Mouse (Mus musculus): Measurements from ENCODE around the gene Cbfa2t3. TPM values are rescaled to one million over a fixed set of nuclear protein-coding genes. Genes with fewer than 3 reads are reported as not detected.

Gene Cbfa2t3
- polyA plus RNA-seq, 1 experiment from 2014 or later: 21.4 TPM

DNA sequence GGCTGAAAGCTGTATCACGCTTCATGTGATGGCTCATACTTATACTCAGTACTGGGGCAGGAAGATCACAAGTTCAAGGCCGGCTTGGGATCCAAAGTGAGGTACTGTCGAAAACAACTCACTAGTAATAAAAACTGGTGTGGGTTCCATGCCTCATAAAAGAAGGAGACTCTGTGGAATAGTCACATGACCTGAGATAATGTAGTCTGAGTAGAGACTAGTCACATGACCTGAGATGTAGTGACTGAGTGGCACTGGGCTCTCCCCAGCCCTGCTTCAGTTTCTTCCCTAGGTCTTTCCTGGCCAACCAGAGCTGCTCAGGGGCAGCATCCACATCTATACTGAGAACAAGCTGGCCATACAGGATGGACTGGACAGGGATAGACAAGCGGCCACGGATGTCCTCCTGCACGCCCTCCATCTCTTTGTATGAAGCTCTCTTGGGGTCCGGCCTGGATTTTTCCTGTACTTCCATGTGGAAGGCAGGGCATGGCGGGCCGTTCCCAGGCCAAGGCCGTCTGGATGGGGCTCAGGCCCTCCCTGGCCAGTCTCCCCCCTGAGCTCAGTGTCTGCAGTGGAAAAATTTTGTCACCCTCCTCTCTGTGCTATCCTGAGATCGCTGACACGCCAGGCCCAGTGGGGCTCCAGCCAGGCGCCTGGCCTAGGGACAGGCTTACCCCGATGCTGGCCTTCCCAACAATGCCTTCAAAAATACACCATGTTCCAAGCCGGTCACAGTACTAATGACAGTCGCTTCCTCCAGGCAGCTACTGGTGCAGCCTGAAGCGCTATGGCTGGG lies 74.9 kb downstream of the Cbfa2t3 start:
- no peak overlapping the region for H3K4me2 ChIP-seq
- no peaks in the 10 kb centered on the region for H3K36me3 ChIP-seq (replicated peaks)
- H3K27me3 ChIP-seq (replicated peaks): no peaks in the 10 kb centered on the region
- H3K27ac ChIP-seq: no peak overlapping the region
- H3K4me1 ChIP-seq: no peaks in the 10 kb centered on the region
- no peak for ATAC-seq (replicated peaks)
- 85% methylated on average over 17 of the region's 17 CpGs for WGBS
- H3K9ac ChIP-seq: no peak overlapping the region
- H3K4me3 ChIP-seq: no peak overlapping the region
- H3K9me3 ChIP-seq: no peaks in the 10 kb centered on the region

DNA sequence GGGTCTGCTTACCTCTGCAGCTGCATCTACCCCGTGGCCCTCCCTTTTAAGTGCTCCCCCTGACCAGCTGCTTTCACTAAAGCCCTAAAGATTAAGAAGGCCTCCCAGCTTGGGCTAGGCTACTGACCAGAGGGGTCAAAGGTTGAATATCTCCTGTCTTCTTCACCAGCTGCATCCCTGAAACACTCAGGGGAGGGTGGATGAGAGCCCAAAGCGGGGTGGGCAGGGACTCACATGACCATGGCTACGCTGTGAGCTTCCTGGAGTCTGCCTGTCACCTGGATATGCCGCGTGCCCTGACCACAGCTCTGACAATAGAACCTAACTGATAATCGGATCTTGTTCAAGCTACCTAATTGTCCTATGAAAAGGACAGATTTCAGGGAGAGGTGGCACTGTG lies 76.2 kb downstream of the Cbfa2t3 start, which contains the start of gene Pabpn1l:
Gene Pabpn1l (minus strand): TSS at position 13 of the 400 bp plus-strand sequence.
- no peaks in the 10 kb centered on the region for H3K36me3 ChIP-seq (replicated peaks)
- no peak within 1 kb of the TSS for H3K9ac ChIP-seq
- ATAC-seq (replicated peaks): no peak
- no peaks in the 10 kb centered on the region for H3K9me3 ChIP-seq
- H3K27ac ChIP-seq: no peak within 1 kb of the TSS
- H3K4me3 ChIP-seq: no peak within 1 kb of the TSS
- no peak within 1 kb of the TSS for H3K4me2 ChIP-seq
- WGBS: 62% methylated on average over 6 of the region's 6 CpGs
- peaks cover 5% of the 10 kb centered on the region for H3K4me1 ChIP-seq
- no peaks in the 10 kb centered on the region for H3K27me3 ChIP-seq (replicated peaks)

DNA sequence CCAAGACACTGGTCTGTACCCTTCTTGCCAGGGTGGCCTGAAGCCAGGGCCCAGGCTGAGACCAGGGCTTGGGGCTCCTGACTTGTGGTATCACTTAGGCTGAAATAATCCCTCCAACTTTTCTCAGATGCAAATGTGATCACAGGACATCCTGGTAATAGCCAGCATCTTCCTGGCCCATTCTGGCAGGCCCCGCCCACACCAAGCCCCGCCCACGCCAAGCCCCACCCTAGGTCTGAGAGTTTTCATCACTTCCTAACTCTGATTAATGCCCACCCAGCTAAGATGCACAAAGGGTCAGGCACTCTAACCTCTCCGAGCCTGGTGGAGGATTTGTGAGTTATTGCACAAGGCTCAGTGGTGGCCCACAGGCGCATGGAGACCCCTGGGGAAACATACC lies 78.5 kb downstream of the Cbfa2t3 start:
- Histone ChIP-seq H3K9ac (no peak overlapping the region), H3K4me1 (peaks cover 5% of the 10 kb centered on the region), H3K27me3 (replicated peaks) (no peaks in the 10 kb centered on the region), H3K27ac (no peak overlapping the region), H3K36me3 (replicated peaks) (no peaks in the 10 kb centered on the region), H3K4me2 (no peak overlapping the region), H3K4me3 (no peak overlapping the region), H3K9me3 (no peaks in the 10 kb centered on the region)
- WGBS: 47% methylated on average over 5 of the region's 5 CpGs
- no peak for ATAC-seq (replicated peaks)

DNA sequence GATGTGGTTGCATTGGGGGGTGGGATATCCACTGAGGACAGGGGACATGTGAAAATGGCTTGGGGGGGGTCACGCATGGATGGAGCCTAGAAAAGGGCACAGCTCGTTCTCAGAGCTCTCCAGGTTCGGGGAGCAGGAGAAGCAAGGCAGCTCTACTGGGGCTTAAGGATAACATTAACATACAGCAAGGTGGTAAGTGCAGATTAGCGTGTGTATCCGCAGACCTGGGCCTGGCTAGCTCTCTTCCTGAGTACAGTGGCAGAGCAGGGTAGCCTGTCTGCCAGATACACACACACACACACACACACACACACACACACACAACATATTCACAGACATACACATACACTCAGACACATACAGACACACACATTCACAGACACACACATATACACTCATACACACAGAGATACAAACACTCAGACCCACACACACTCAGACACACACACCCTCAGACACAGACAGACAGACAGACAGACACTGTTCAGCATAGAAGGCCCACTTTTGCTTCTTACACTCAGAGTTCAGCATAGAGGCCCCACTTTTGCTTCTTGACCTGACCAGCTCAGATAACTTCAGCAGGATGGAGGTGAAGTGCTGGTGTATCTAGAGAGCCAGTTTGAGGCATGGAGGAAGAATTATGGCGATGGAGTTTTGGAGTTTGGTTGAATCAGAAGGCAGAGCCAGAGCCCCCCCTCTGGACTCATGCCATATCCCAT lies 80.1 kb downstream of the Cbfa2t3 start:
- no peak overlapping the region for H3K9ac ChIP-seq
- 66% methylated on average over 6 of the region's 6 CpGs for WGBS
- no peak for ATAC-seq (replicated peaks)

DNA sequence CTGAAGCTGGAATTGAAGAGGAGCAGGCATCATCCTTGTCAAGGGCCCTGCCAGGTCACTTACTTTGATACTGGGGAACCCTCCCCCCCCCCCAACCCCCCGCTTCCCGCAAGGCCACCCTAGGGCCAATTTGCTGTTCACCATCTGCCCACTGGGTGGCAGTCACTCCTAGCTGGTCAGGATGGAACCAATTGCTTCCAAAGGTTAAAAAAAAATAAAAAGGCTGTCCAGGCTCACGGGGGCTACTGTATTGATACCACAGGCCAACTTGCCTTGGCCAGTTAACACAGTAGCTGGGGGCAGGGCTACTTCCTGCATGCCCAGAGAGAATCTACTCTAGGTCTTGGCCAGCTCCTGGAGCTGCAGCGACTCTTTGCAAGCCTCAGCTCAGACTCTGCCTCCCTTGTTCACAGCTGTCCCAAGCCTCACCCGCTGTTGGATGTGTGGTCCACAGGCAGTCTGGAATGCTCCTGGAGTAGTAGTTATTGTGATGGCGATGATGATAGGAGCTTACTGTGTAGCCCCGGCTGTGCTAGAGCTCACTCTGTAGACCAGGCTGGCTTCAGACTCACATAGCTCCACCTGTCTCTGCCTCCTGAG lies 80.9 kb downstream of the Cbfa2t3 start:
- WGBS: 31% methylated on average over 5 of the region's 7 CpGs
- H3K9me3 ChIP-seq: no peaks in the 10 kb centered on the region
- no peaks in the 10 kb centered on the region for H3K27me3 ChIP-seq (replicated peaks)
- H3K4me3 ChIP-seq: no peak overlapping the region
- no peaks in the 10 kb centered on the region for H3K36me3 ChIP-seq (replicated peaks)
- H3K4me2 ChIP-seq: no peak overlapping the region
- no peak overlapping the region for H3K27ac ChIP-seq
- peaks cover 7% of the 10 kb centered on the region for H3K4me1 ChIP-seq
- ATAC-seq (replicated peaks): 0 out of 2 replicates have a peak, but pooled peaks have one; percentile 21
- no peak overlapping the region for H3K9ac ChIP-seq

More for the DNA sequence above, 80.1 kb downstream of the Cbfa2t3 start:
- Histone ChIP-seq H3K4me3 (no peak overlapping the region), H3K27ac (no peak overlapping the region), H3K9me3 (no peaks in the 10 kb centered on the region), H3K27me3 (replicated peaks) (no peaks in the 10 kb centered on the region), H3K4me1 (peaks cover 5% of the 10 kb centered on the region), H3K36me3 (replicated peaks) (no peaks in the 10 kb centered on the region), H3K4me2 (no peak overlapping the region)

DNA sequence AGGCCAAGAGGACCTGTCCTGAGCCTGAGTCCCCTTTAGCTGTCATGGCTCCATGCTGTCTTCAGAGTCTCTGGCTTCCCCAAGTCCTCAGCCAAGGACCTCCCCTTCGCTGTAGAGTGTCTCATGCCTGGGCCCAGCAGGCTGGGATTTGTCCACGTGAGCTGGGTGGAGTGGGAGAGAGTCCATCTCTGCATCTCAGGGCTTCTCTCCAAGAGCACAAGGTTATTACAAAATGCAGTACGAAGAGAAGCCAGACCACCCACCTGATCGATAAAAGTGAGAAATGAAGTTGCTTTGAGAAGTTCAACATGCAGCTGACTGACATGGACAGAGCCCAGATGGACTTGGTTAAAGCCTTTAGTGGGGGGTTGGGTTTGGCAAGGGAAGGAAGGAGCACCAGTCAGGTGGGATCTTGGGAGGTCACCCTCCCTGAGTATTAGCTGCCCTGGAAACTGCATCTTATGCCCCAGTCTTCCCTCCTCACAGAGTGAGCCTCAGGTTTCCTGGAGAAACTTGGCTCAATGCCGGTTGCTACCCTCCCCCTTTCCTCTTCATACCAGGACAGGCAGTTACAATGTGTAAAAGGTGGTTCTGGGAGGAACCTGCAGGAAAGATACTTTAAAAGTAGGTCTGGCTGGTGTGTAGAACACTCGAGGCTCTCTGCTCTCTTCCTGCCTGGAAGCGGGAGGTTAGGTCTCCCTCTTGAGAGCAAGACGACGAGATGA lies 82.6 kb downstream of the Cbfa2t3 start:
- H3K4me2 ChIP-seq: no peak overlapping the region
- no peaks in the 10 kb centered on the region for H3K27me3 ChIP-seq (replicated peaks)
- H3K4me3 ChIP-seq: no peak overlapping the region
- H3K27ac ChIP-seq: no peak overlapping the region
- ATAC-seq (replicated peaks): no peak
- peaks cover 18% of the 10 kb centered on the region for H3K4me1 ChIP-seq
- no peak overlapping the region for H3K9ac ChIP-seq
- no peaks in the 10 kb centered on the region for H3K36me3 ChIP-seq (replicated peaks)
- WGBS: 70% methylated on average over 9 of the region's 9 CpGs
- H3K9me3 ChIP-seq: no peaks in the 10 kb centered on the region

DNA sequence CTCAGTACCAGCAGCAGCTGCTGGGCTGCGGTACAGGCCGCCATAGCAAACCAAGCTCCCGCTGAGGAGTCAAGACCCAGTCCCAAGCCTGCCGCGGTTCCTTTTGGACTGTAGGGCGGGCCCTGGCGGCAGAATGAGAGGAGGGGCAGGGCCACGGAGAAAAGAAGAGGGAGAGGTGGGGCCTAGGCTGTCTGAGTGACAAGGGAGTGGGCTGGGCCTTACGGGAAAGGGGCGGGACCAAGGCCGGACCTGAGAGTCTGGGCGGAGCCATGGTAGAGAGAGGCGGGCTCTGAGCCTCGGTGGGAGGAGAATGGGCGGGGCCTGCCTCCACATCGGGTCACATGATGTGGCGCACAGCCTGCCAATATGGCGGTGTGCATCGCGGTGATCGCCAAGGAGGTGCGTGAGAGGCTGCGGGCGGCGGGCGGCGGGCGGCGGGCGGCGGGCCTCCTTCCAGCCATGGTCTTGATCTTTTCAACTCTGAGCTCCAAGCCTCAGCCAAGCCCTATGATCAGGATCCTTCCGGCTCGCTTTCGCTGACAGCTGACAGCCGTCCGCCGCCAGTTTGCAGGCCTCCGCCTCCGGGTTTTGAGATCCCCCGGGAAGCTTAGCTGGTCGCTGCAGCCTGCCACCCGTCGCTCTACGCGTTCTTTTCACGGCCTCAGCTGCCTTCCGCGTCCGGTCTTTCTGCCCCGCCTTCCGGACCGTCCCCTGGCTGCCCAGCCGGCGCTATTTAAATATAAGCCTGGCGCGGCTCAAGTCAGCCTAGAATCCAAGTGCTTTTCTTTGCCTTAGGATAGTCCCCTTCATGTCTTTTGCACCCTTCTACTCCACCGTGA lies 87.4 kb downstream of the Cbfa2t3 start, which contains the start of the genes Galns and Trappc2l:
Gene Galns (minus strand): TSS at position 169 of the 839 bp plus-strand sequence.
Gene Trappc2l (plus strand): TSS at position 346 of the 839 bp plus-strand sequence.
- no peaks in the 10 kb centered on the region for H3K36me3 ChIP-seq (replicated peaks)
- H3K9me3 ChIP-seq: no peaks in the 10 kb centered on the region
- H3K4me2 ChIP-seq: peak within 1 kb of the TSS; percentile 64
- peak within 1 kb of the TSS; percentile 89 for H3K27ac ChIP-seq
- H3K9ac ChIP-seq: peak within 1 kb of the TSS; percentile 83
- H3K4me3 ChIP-seq: peak within 1 kb of the TSS; percentile 48
- H3K27me3 ChIP-seq (replicated peaks): no peaks in the 10 kb centered on the region
- peaks cover 18% of the 10 kb centered on the region for H3K4me1 ChIP-seq
- ATAC-seq (replicated peaks): peak; percentile 98
- under 1% methylated on average over 56 of the region's 57 CpGs for WGBS

DNA sequence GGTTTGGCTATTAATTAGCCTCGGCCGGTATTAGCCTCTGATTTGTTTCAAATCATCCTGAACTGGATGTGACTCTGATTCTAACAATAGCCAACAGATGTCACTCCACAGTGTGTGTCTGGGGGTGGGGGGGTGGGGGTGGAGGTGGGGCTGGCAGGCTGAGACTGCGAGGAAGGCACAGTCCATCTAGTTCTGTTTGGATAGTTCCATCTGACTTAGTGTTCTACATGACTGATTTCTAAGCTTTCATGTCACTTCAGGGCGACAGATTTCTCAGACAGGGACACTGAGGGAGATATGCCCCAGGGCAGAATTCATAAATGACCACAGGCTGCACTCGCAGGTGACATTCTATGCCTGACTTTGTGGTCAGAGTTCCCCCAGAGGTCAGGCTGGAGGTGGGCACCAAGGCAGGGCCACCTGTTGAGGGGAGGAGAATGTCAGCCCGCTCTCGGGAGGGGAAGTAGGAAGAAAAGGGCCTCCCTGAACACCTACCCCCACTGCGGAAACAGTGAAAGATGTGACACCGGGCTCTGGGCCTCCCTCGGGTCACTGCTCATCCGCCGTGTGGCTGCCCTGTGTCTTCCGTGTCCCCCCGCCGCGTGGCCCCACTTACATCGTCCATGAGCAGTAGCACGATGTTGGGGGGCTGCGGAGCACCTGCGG lies 88.2 kb downstream of the Cbfa2t3 start:
- peaks cover 18% of the 10 kb centered on the region for H3K4me1 ChIP-seq
- peak; percentile 21 for ATAC-seq (replicated peaks)
- no peaks in the 10 kb centered on the region for H3K27me3 ChIP-seq (replicated peaks)
- H3K9ac ChIP-seq: peak overlapping the region; percentile 58
- H3K36me3 ChIP-seq (replicated peaks): no peaks in the 10 kb centered on the region
- no peaks in the 10 kb centered on the region for H3K9me3 ChIP-seq
- H3K4me2 ChIP-seq: peak overlapping the region; percentile 64
- H3K4me3 ChIP-seq: peak overlapping the region; percentile 48
- WGBS: 1% methylated on average over 20 of the region's 20 CpGs
- H3K27ac ChIP-seq: peak overlapping the region; percentile 89

DNA sequence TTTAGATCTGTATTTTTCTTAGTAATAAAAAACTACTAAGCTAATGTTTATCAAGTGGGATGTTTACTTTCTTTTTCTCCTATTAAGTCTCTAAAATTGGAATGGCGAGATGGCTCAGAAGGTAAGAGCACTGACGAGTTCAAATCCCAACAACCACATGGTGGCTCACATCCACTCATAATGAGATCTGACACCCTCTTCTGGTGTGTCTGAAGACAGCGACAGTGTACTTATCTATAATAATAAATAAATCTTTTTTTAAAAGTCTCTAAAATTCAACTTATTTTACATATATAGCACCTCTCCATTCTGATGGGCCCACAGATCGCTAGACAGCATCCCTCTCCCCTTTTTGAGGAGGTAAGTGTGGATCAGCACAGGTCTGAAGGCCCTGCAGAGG lies 88.7 kb downstream of the Cbfa2t3 start:
- H3K4me1 ChIP-seq: peaks cover 18% of the 10 kb centered on the region
- peak overlapping the region; percentile 64 for H3K4me2 ChIP-seq
- H3K9ac ChIP-seq: no peak overlapping the region
- H3K9me3 ChIP-seq: no peaks in the 10 kb centered on the region
- WGBS: 56% methylated on average over 4 of the region's 4 CpGs
- H3K36me3 ChIP-seq (replicated peaks): no peaks in the 10 kb centered on the region
- no peak for ATAC-seq (replicated peaks)
- no peaks in the 10 kb centered on the region for H3K27me3 ChIP-seq (replicated peaks)
- H3K4me3 ChIP-seq: peak overlapping the region; percentile 48
- no peak overlapping the region for H3K27ac ChIP-seq

DNA sequence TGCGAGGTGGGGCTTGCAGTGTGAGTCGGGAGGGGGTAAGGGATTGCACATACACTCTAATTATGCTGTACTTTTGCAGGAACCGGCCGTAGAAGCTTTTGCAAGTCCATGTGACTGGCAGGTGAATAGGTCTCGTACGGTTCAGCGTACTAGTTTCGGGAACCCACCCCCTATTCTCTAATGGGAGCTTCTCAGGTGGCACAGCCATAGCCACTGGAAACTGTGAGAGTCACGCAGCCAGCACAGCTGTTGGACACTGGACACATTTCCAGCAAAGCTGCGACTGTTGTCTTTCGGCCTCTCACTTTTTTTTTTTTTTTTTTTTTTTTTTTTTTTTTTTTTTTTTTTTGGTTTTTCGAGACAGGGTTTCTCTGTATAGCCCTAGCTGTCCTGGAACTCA lies 92.1 kb downstream of the Cbfa2t3 start:
- ATAC-seq (replicated peaks): no peak

DNA sequence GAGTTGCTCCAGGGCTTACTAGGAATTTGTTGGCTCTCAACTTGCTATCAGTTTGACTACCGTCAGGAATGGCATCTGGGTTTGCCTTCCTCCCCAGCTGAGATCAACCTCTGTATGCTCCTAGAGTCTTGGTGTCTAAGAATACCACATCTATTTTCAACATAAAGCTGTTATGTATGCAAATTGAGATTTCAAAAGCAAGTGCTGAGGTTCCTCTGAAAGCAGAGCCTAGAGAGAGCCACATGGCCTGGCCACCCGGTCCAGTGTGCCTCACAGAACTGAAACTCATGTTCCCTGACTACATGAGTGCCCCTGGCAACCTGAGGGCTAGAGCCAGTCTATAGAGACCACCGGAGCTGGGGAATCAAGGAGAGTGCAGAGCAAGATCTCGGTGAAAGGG lies 93.5 kb downstream of the Cbfa2t3 start:
- Histone ChIP-seq H3K4me3 (no peak overlapping the region), H3K27ac (no peak overlapping the region), H3K9ac (no peak overlapping the region), H3K27me3 (replicated peaks) (no peaks in the 10 kb centered on the region), H3K36me3 (replicated peaks) (no peaks in the 10 kb centered on the region), H3K4me2 (no peak overlapping the region), H3K4me1 (0 out of 2 replicates have a peak, but pooled peaks cover 2% of the 10 kb centered on the region), H3K9me3 (no peaks in the 10 kb centered on the region)
- WGBS: 84% methylated on average over 4 of the region's 4 CpGs
- no peak for ATAC-seq (replicated peaks)

More for the DNA sequence above, 92.1 kb downstream of the Cbfa2t3 start:
- no peak overlapping the region for H3K9ac ChIP-seq
- 85% methylated on average over 11 of the region's 12 CpGs for WGBS
- H3K36me3 ChIP-seq (replicated peaks): no peaks in the 10 kb centered on the region
- no peak overlapping the region for H3K4me3 ChIP-seq
- H3K4me2 ChIP-seq: no peak overlapping the region
- H3K4me1 ChIP-seq: peaks cover 6% of the 10 kb centered on the region; the same call in 1 of the 2 replicates
- H3K27ac ChIP-seq: no peak overlapping the region
- no peaks in the 10 kb centered on the region for H3K27me3 ChIP-seq (replicated peaks)
- H3K9me3 ChIP-seq: no peaks in the 10 kb centered on the region
